Mouse (Mus musculus) adrenal gland, adult 8-10 months (tissue): ENCODE data around the gene Cit. TPM values are rescaled to one million over a fixed set of nuclear protein-coding genes. Genes with fewer than 3 reads are reported as not detected.

Experiments used
- DNase-seq: peaks from one replicate; pipeline ENCODE4 v3.0.0; 2022
- total RNA-seq, 4 experiments: library from RNA; stranded (reverse); gene quantifications; 2 replicates each; pipeline ENCODE4 v1.2.4; 2022

The Cit gene
- total RNA-seq, 4 experiments from 2014 or later, result 2.6 to 8.3 (median 6.3) TPM

GRCm38 (mm10) chr5:115971236-115971635, 126.2 kb downstream of the Cit start:
- no peak for DNase-seq

DNA sequence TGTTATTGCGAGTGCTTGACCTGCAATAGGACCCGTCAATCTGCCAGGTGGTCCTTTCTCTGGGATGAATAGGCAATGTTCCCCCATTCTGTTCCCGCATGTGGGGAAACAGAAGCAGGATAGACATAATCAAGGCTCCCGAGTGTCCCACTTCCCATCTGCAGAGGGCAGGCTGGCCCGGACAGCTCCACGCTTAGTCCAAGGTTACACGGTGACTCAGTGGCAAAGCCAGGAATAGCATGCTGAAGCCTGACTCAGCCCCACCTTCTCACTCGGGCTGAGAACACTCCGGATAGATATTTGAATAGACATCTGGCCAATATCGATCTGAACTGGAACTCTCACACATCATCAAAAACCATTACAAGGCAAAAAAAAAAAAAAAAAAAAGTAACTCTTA, 130.6 kb downstream of the Cit start:
- DNase-seq, result peak; percentile 59

GRCm38 (mm10) chr5:115976446-115976845, 131.4 kb downstream of the Cit start:
- no peak for DNase-seq

DNA sequence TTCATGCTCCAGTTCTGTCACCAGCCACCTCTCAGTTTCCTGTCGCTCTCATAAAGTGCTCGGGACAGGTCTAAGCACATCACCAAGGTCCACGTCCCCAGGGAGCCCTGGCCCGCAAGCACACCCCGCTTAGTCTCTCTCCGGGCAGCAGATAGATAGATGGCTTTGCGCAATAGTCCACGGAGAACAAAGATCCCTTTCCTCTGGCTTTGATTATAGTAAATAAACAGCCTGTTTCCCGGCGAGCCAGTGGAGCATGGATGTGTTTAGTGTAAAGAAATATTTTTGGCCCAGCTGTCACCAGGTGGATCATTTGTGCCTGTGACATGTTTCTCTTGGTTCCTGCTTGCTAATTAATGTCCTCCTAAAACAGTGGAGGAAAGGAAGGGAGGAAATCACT, 132.2 kb downstream of the Cit start:
- no peak for DNase-seq

DNA sequence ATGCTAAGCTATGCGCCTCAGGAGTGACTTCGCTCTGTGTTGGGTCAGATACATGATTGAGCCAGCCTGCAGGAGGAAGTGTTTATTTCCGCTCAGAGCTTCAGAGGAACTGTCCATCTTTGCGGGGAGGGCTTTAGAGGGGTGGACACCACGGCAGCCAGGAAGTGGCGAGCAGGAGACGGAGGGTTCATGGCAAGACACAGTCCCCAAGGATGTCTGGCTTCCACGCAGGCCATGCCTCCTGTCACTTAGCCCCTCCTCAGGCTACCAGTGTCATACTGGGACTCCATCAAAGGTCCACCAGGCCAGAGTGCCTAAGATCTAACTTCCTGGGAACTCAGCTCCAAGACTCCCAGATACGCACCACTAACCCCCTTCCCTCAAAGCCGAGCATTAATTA, 132.7 kb downstream of the Cit start:
- DNase-seq, result no peak

DNA sequence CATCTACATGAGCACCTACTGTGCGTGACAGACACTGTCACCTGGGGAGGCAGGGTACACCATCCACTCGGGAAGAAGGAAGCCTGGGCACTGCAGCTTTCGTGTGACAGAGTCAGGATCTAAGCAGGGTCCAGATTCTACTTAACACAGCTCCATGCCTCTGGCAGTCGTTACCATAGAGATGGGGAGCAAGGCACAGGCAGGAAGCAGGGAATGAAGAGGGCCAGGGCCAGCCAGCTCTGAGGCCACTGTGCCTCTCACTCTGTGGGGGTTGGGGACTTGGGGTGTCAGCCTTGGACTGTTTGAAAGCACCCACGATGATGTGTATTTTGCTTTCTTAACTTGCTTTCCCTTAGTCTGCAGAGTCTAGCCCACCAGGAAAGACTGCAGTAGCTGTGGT, 133.2 kb downstream of the Cit start:
- no peak for DNase-seq

DNA sequence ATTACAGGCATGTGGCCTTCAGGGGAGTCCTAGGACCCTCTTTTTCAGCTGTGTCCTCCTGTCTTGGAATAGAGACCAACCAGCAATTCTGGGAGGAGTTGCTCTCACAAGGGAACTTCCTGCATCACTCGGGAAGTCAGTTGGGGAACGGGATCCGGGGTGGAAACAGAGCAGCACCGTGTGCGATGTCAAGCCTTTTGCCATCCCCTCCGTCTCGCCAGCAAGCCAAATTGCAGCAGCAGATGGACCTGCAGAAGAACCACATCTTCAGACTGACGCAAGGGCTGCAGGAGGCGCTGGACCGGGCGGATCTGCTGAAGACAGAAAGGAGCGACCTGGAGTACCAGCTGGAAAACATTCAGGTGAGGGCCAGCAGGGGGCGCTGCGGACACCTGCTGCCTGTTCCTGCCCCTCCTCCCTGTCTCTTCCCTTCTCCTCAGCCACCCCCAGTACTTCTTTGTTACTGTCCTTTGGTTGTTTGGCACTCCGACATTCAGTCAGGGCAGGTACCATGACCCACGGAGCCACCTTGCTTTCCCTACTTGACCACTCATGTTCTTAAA, 134.1 kb downstream of the Cit start:
- DNase-seq, result no peak

GRCm38 (mm10) chr5:115980537-115980936, 135.5 kb downstream of the Cit start:
- no peak for DNase-seq

DNA sequence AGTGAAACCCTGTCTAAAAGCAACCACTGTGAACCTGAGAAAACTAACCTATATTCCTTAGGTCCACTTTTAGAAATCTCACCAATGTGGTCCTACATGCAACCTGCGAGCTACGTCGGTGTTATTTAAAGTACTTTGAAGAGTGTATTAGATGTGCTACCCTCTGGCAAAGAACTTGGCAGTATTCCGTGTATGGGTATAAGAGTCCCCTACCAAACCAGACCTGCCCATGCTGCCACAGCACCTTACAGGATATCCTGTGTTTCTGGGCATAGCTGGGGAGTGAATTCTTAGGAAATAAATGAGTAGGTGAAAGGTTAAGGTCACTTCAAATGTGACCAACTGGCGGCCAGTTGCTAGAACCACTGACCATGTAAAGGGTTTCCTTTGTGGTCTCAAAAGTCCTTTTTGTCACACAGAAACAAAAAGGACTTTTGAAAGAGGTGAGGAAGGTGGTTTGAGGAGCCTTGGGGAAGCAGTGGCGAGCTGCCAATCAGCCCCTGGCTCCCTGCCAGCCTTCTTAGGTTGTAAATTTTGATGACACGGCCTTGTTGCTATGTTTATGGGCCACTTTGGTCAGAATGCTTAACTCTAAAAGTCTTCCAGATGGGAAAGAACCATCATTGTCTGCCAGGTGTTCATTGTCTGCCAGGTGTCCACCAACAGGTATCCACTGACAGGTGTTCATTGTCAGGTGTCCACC, 137.7 kb downstream of the Cit start:
- DNase-seq, result peak; percentile 72

- no peak for DNase-seq
These were observed 139.3 kb downstream of the Cit start for GRCm38 (mm10) chr5:115984392-115984791.

DNA sequence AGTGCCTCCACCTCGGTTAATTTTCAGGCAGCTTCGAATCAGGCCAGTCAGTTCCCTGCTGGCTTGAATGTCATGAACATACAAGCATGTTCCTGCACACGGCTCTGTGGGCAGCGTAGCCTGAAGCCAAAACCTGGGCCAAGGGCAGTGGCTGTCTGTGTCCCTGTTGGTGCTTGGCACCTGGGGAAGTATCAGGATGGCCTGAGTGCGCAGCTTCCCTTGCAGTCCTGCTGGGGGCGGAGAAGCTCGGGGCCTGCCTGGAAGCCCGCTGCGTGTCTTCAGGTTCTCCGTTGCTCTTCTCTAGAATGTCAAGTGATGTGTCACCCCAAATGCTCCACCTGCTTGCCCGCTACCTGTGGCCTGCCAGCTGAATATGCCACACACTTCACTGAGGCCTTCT, 140.0 kb downstream of the Cit start:
- DNase-seq, result no peak

DNA sequence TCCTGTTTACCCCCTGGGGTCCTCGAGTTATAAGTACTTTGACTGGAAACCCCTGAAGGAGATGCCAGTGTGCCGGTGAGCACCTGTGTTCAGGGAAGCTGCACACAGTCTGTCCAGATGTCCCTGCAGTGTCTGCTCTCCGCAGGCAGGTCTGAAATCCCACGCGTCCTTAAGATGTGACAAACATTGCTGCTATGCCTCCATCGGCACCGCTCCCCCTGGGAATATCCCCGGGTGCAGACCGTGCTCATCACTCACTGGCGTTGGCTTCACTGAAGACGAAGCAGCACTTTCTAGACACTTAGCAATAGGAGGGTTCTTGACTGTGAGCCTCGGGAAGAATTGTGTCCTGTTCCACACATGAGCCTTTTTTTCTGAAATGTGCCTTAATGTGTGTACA, 142.2 kb downstream of the Cit start:
- DNase-seq, result no peak

DNA sequence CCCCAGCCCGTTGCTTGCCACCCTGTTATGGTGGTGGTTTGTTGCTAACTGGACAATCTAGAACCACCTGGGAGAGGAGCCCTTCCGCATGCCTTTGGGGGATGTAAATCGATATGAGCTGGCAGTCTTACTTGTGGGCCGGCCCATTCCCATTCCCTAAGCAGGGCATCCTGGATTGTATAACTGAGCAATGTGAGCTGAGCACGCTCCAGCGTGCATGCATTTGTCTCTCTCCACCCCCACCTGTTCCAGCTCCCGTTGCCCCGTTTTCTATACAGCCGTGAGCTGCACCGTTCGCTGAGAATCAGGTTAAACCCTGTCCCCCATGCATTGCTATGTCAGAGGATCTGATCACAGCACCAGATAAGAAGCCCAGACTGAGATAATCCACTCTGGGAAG, 146.6 kb downstream of the Cit start:
- DNase-seq, result no peak

DNA sequence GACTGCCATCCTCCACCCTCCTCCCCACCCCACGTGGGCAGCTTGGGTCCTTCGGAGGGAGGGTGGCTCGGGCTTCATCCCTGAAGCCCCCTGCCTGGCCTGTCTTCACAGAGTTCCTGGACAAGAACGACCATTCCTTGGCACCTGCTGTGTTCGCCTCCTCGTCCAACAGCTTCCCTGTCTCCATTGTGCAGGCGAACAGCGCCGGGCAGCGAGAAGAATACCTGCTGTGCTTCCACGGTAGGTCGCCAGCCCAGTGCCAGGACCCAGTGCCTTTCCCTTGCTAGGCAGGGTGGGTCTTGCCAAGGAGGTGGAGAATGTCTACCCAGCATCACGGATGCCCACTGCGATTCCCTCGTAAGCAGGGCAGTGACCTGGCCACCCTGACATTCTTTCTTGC, 149.0 kb downstream of the Cit start:
- no peak for DNase-seq

- DNase-seq, result no peak
These were observed 152.3 kb downstream of the Cit start for GRCm38 (mm10) chr5:115997376-115997775.

GRCm38 (mm10) chr5:116003154-116003553, 158.1 kb downstream of the Cit start:
- DNase-seq, result peak; percentile 76

DNA sequence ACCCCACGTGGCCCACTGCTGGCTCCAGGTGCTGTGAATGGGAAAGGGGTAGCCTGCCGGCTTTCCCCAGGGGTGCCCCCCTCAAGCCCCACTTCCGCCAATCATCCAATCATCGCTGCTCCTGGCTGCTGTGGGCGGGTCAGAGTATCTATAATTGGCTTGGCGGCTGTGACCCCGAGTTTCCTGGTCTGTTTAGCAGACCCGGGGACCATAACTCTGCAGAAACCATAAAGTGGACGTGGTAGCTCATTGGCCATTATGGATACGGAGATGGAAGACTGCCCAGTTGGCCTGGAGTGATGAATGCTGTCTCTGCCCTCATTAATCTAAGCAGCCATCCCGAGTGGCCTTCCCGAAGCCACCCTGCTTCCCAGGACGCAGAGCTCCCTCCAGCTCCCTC, 158.7 kb downstream of the Cit start:
- DNase-seq, result no peak

DNA sequence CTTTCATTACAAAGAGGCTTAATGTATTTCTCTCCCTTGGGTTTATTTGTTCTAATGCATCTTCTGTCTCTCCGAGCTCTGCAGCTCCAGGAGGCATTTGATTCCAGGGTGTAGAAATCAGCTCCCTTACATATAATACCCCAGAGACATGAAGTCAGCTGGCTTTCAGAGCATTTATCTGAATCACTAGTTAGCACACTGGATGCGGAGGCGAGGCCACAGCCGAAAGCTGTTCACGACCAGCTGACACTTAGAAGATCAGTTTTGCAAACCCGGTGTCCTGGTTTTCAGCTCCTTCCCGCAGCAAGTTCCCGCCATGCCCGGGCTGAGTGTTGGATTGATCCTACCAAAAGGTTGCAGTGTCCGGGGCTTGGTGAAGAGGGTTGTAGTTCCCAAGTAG, 159.2 kb downstream of the Cit start:
- no peak for DNase-seq

DNA sequence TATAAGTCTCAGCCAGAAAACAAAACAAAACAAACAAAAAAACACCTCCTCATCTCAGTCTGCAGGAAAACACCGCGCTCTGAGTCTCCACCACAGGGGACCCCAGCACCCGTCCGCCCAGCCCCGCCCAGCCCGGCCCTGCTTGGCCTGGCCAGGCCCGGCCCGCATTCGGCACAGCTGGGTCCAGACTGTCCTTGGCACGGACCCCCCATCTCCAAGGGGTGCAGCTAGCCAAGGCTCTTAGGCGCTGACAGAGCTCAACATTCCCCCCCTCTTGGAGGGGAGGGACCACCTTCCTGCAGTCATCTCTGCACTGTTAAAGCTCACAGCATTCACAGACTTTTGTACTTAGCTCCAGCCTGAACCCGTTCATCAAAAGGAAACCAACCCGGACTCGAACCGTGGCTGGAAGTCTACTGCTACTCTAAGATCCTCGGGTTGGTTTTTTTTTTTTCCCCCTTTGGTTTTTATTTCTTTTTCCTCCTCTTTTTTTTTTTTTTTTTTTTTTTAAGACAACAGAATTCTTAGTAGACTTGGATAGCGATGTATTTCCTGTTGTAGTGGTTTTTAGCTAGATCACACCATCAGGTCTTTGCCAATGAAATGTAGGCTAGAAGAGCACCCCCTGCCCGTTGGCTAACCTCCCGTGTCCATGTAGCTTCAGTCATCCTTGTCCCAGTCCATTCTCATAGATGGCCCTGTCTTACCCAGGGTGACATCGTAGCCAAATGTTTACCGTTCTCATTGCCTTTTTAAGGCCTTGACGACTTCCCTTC, 161.4 kb downstream of the Cit start:
- DNase-seq, result no peak

DNA sequence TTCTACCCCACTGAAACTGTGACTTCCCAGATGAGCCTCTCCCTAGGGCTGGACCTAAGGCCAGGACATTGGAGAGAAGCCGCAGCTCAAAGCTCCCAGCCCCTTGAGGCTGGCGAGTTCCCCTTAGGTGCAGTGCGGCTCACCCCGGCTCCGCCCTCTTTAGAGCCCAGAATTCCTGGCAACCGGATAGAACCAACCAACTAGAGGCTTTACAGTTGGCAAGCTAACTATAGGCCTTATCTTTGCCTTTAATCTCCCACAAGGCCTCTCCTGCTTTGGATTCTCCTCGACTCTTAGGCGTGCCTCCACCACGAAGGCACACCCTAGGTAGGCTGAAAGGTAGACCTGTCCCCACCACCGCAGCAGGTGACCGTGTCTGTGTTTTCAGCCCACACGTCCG, 162.6 kb downstream of the Cit start:
- DNase-seq, result no peak

DNA sequence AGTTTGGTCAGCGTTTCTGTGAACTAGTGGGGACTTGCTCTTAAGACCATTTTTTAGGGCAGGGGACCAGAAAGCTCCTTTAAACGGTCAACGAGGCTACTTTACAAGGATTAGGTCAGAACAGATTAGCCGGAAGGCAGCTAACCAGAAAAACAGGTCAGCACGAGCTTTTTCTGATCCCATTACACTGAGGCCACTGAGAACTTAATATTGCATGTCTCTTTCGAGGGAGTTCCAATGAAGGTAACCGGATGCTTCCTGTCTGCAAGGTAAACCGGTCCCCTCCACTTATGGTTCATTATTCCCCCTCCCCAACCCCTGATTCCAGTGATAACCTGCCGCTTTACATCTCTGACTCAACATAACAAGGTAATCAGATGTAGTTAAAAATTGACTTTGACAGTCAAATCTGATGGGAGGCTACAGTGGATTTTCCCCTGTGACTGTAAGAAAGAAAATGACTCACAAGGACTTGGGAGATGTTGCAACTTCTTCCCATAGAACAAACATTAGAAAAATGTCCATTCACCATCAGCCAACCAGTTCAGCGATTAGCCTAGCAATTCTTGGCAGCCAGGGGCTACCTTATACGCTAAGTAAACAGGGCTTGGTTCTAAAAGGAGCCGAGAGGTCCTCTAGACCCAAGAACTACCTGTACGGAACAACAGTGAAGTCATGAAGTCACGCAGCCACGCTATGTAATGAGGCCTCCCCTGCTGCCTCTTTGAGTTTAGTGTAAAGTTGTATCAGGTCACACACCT, 164.2 kb downstream of the Cit start:
- no peak for DNase-seq

- DNase-seq, result no peak
These were observed 165.0 kb downstream of the Cit start for GRCm38 (mm10) chr5:116009884-116010627.
